Mouse (Mus musculus) forebrain, postnatal 0 days (tissue): Measurements from ENCODE around the gene Igf1r. TPM values are rescaled to one million over a fixed set of nuclear protein-coding genes. Genes with fewer than 3 reads are reported as not detected.

Experiments used
- ATAC-seq: fragments of 200-750 bp; cut with Nextera tagmentation; 2 replicates; pipeline ENCODE4 v1.8.0; 2017; ENCODE audit warnings: mild to moderate bottlenecking, moderate library complexity
- DNase-seq: peaks from one replicate; pipeline ENCODE4 v3.0.0-alpha.2; 2015
- H3K27ac ChIP-seq: fragments of 300-500 bp; sonication (generic); 2 replicates; pipeline ENCODE4 v1.5.1; 2014; ENCODE audit warnings: low read depth, mild to moderate bottlenecking, antibody characterized with exemption, low read length, moderate library complexity, mixed read lengths
- H3K27me3 ChIP-seq: fragments of 300-500 bp; sonication (generic); 2 replicates; pipeline ENCODE4 v1.6.1; 2014; ENCODE audit warnings: mild to moderate bottlenecking, low read length, mixed read lengths; ENCODE audit not compliant: insufficient read depth
- H3K36me3 ChIP-seq: fragments of 300-500 bp; sonication (generic); 2 replicates; pipeline ENCODE4 v1.6.1; 2014; ENCODE audit warnings: mild to moderate bottlenecking, moderate library complexity; ENCODE audit not compliant: insufficient read depth
- H3K4me1 ChIP-seq: fragments of 300-500 bp; sonication (generic); 2 replicates; pipeline ENCODE4 v1.6.1; 2014; ENCODE audit warnings: antibody characterized with exemption; ENCODE audit not compliant: insufficient read depth
- H3K4me2 ChIP-seq: fragments of 300-500 bp; sonication (generic); 2 replicates; pipeline ENCODE4 v1.6.1; 2014; ENCODE audit warnings: low read depth, mild to moderate bottlenecking, moderate library complexity
- H3K4me3 ChIP-seq: fragments of 300-500 bp; sonication (generic); 2 replicates; pipeline ENCODE4 v1.5.1; 2014; ENCODE audit warnings: low read depth, low read length, mixed read lengths
- H3K9ac ChIP-seq: fragments of 300-500 bp; sonication (generic); 2 replicates; pipeline ENCODE4 v1.6.1; 2014; ENCODE audit warnings: mild to moderate bottlenecking
- H3K9me3 ChIP-seq: fragments of 300-500 bp; sonication (generic); 2 replicates; pipeline ENCODE4 v1.6.1; 2016; ENCODE audit warnings: low read length
- CTCF ChIP-seq: sonication (generic); IDR thresholded peaks from 2 replicates; pipeline ENCODE4 v1.5.1; 2016; ENCODE audit warnings: antibody characterized with exemption, control low read depth, low read depth
- WGBS: fragments of 180-500 bp; shearing (Covaris S2); extraction: QIAGEN DNeasy Blood & Tissue Kit; methylation state at CpG from one replicate; pipeline ENCODE4 v1.1.7; 2014; 5-methylcytosine and 5-hydroxymethylcytosine counted together
- polyA plus RNA-seq: library from polyadenylated mRNA; unstranded; fragments of >200 nt; fragmentation: Nextera tagmentation; extraction: Ambion mirVana; gene quantifications from 2 replicates; pipeline ENCODE4 v1.2.1, GENCODE M21; 2015
- total RNA-seq: library from RNA; depleted of rRNA; stranded (reverse); fragments of >200 nt; gene quantifications from 2 replicates; pipeline ENCODE4 v1.2.3, GENCODE M21; 2014

Gene Igf1r
- total and polyA plus RNA-seq, 2 experiments from 2014 or later: 12.8 to 37.8 TPM

DNA sequence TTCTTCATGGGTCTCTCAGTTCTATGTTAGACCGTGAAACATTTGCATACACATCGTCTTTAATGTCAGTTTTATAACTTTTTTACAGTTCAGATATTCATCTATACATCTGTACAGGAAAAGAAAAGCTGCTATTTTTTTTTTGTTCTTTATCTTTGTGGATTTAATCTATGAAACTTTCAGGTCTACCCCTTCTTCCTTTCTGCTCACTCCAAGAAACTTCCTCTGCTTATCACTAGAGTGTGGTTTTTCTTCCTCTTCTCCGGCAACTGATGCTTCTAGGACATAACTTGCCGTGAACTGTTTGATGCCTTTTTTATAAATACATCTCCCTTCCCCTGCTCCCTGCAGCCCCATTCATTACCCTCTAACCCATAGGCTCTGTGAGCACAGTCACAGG, 275.0 kb downstream of the Igf1r start:
- Histone ChIP-seq H3K9me3 (no peaks in the 10 kb centered on the region), H3K4me2 (no peak overlapping the region), H3K4me1 (no peaks in the 10 kb centered on the region), H3K27ac (no peak overlapping the region), H3K36me3 (peaks cover 26% of the 10 kb centered on the region), H3K27me3 (no peaks in the 10 kb centered on the region), H3K9ac (no peak overlapping the region), H3K4me3 (no peak overlapping the region)
- no peak for TF ChIP-seq CTCF
- WGBS: 86% methylated on average over 4 of the region's 4 CpGs
- ATAC-seq: no peak
- no peak for DNase-seq

DNA sequence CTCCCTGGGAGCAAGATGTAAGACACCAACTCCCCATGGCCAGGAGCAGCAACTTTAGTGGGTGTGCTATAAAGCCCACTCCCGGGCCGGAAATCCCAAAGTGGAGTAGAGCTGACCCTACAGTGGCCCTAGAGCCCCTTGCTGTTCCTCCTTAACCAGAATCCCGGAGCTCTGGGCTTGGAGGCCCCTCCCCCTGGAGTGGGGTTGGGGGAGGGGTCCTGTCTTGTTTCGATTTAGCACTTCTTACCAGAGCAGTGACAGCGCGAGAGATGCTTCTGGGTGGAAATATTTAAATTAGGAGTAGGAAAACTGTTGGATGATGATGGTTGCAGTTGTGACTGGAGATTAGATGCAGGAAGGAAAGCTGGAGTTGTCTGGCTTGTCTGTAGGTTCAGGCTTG, 275.9 kb downstream of the Igf1r start:
- Histone ChIP-seq H3K4me2 (no peak overlapping the region), H3K4me3 (no peak overlapping the region), H3K27me3 (no peaks in the 10 kb centered on the region), H3K9me3 (no peaks in the 10 kb centered on the region), H3K27ac (peak overlapping the region; percentile 29; the same call in 1 of the 2 replicates), H3K36me3 (peaks cover 26% of the 10 kb centered on the region), H3K4me1 (no peaks in the 10 kb centered on the region), H3K9ac (no peak overlapping the region)
- WGBS: 34% methylated on average over 6 of the region's 6 CpGs
- no peak for TF ChIP-seq CTCF
- DNase-seq (no peak), ATAC-seq (peak; percentile 52)

DNA sequence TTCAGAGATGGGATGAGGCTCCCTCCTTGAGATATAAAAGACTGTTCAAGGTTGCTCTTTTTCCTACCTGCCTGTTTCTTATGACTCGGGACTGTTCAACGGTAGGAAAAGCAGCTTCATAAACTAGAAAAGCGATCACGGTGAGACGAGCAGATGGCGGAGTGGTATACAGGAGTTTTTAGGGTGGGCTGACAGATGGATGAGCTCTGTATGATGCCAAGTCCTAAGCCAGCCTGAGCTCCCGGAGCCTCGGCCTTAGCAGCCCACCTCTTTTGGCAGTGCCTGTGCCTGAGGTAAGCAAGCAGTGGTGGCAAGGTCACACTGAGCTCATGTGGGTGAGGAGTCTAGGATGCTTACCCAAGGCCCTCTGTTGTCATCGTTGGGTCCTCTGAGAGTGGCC, 278.2 kb downstream of the Igf1r start:
- no peak overlapping the region for H3K4me3 ChIP-seq
- DNase-seq (no peak), ATAC-seq (no peak)
- WGBS: 63% methylated on average over 9 of the region's 9 CpGs
- no peaks in the 10 kb centered on the region for H3K27me3 ChIP-seq
- no peak overlapping the region for H3K4me2 ChIP-seq
- H3K9me3 ChIP-seq: no peaks in the 10 kb centered on the region
- no peak for TF ChIP-seq CTCF
- no peak overlapping the region for H3K27ac ChIP-seq
- no peak overlapping the region for H3K9ac ChIP-seq
- H3K36me3 ChIP-seq: peaks cover 24% of the 10 kb centered on the region
- peaks cover 5% of the 10 kb centered on the region; the same call in 1 of the 2 replicates for H3K4me1 ChIP-seq

DNA sequence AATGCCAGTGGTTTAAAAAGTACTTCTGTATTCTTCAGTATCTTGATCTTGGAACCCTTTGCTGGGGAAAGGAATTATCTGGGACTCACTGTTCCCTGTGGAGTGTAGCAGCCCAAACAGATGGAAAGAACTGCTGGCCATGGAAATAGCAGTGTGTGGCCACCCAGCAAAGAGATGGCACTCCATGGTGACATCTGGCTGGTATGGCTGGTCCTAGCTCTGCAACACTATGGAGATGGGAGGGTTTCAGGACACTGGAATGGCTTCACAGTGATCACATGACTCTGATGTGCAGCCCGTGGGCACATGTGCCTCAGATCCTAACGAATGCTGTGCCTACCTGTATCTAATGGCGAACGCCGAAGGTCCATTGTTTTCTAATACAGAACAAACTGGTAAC, 279.9 kb downstream of the Igf1r start:
- Histone ChIP-seq H3K9me3 (no peaks in the 10 kb centered on the region), H3K27me3 (no peaks in the 10 kb centered on the region), H3K4me2 (no peak overlapping the region), H3K4me3 (no peak overlapping the region), H3K9ac (no peak overlapping the region), H3K27ac (no peak overlapping the region), H3K4me1 (peaks cover 5% of the 10 kb centered on the region; the same call in 1 of the 2 replicates), H3K36me3 (peaks cover 15% of the 10 kb centered on the region; the same call in 1 of the 2 replicates)
- no peak for TF ChIP-seq CTCF
- no peak for DNase-seq
- no peak for ATAC-seq
- 78% methylated on average over 5 of the region's 5 CpGs for WGBS

DNA sequence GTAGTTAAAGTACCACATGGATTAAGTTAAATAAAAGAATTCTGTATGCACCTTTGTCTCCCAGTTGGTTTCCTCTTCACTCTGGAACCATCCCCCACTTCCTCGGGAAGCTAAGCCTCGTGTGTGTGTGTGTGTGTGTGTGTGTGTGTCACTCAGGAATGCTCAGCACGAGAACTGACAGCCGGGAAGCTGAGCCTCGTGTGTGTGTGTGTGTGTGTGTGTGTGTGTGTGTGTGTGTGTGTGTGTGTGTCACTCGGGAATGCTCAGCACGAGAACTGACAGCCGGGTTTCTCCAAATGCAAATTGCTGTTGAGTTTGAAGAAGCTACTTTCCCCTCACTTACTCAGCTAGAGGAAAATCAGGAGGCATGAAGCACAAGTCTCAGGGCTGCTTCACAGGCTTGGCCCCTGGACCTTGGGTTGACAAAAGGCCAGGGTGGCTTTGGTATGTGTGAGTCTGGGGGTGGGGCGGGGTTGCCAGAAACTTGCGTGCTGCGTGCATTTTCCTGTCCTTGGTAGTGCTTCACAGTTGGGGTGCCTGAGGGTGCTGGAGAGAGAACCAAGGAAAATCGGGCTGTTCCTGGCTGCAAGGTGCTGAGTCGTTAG, 281.1 kb downstream of the Igf1r start:
- no peaks in the 10 kb centered on the region for H3K27me3 ChIP-seq
- H3K4me2 ChIP-seq: no peak overlapping the region
- ATAC-seq: peak; percentile 80
- no peak overlapping the region for H3K9ac ChIP-seq
- peak; percentile 63 for DNase-seq
- TF ChIP-seq CTCF: no peak
- 26% methylated on average over 13 of the region's 13 CpGs for WGBS
- no peak overlapping the region for H3K27ac ChIP-seq
- peaks cover 5% of the 10 kb centered on the region; the same call in 1 of the 2 replicates for H3K4me1 ChIP-seq
- H3K4me3 ChIP-seq: no peak overlapping the region
- no peaks in the 10 kb centered on the region for H3K9me3 ChIP-seq
- peaks cover 8% of the 10 kb centered on the region; the same call in 1 of the 2 replicates for H3K36me3 ChIP-seq

DNA sequence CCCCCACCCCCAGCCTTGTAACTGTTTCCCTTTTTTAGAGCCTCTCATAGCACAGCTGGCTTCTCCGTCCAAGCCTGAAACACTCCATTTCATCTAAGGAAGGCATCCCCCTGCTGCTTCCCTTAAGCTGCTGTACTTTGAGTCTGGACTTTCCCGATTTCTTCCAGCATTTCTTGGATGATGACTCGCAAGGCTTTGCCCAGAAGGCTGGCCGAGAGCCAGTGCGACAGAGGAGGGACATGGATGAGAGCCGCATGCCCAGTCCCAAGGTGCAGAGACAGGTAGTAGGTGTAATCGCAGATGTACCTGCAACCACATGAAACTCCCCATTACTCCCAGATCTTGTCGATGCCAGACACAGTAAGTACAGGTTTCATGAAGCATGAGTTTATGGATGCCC, 284.2 kb downstream of the Igf1r start:
- no peak for TF ChIP-seq CTCF
- Histone ChIP-seq H3K9me3 (no peaks in the 10 kb centered on the region), H3K27me3 (no peaks in the 10 kb centered on the region), H3K4me3 (no peak overlapping the region), H3K4me1 (peaks cover 5% of the 10 kb centered on the region; the same call in 1 of the 2 replicates), H3K4me2 (no peak overlapping the region), H3K36me3 (no peaks in the 10 kb centered on the region), H3K27ac (no peak overlapping the region), H3K9ac (no peak overlapping the region)
- DNase-seq (no peak), ATAC-seq (no peak)
- 79% methylated on average over 8 of the region's 8 CpGs for WGBS

DNA sequence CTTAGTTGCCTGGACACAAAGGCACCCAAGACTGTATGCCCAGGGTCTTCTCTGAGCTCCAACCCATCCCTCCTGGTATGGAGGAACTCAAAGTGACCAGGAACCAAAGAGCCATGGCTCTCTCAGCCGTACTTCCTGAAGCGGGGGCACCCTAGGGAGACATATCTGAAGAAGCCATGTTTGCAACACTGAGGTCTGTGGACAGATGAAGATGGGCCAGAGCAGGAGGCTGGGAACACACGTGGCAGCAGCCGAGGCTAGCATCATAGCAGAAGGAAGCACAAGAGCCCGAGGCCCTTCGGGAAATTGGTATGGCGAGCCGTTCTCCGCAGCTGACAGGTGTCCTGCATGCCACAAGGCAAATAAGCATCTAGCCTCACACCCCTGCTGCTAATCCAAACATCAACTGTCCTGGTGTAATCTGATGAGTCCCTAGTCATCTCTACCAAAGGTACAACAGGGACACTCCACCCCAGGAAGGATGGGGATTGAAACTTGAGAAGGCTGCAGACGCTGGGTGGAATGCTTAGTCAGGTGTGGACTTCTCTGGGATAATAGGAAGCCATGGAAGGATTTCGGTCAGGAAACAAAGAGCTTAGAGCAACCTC, 286.7 kb downstream of the Igf1r start:
- Histone ChIP-seq H3K4me3 (no peak overlapping the region), H3K27ac (no peak overlapping the region), H3K36me3 (no peaks in the 10 kb centered on the region), H3K4me1 (no peaks in the 10 kb centered on the region), H3K4me2 (no peak overlapping the region), H3K9ac (no peak overlapping the region), H3K27me3 (no peaks in the 10 kb centered on the region), H3K9me3 (no peaks in the 10 kb centered on the region)
- ATAC-seq (no peak), DNase-seq (no peak)
- WGBS: 70% methylated on average over 11 of the region's 11 CpGs
- no peak for TF ChIP-seq CTCF
